In genomic region chr17:28036813-28037756, GRCm38 (mm10) we compare ENCODE assay signal across 10 mouse cellular contexts. TPM values are rescaled to one million over a fixed set of nuclear protein-coding genes. Genes with fewer than 3 reads are reported as not detected.
A peak's percentile ranks its signal among the peaks of the same experiment; 100 is the strongest.
DNase-seq lines count a peak whose midpoint lies in the region; TF ChIP-seq lines count a peak whose summit lies in the region.
"Had no signal": no experiment of that assay in that cellular context is flagged by ENCODE, and none has a peak within 500 bp of the region (broad histone marks: within the 10 kb centered on the region; RNA-seq: fewer than 3 reads in every experiment).

No protein-coding gene starts in this region.

- peaks cover 4% of the 10 kb centered on the region; the same call in 1 of the 2 replicates for H3K79me2 ChIP-seq in heart, adult 2 months (replicated peaks; ENCODE audit: control insufficient read depth, insufficient read depth, low read length)

- H3K36me3 ChIP-seq in heart, adult 2 months (ENCODE audit: control insufficient read depth, insufficient read depth, low read length), result peaks cover 4% of the 10 kb centered on the region; the same call in 1 of the 2 replicates
- H3K36me3 ChIP-seq in midbrain, embryonic 10.5 days, result peaks cover 24% of the 10 kb centered on the region

- DNase-seq in heart, adult 2 months, result no peak
- no peak for DNase-seq in heart, adult 9 months (ENCODE audit: low spot score in 2 of 2)
- peak; percentile 43 for DNase-seq in embryo, embryonic 10.5 days (ENCODE audit: low spot score)
- peak; percentile 38 to 49 for DNase-seq in frontal cortex, postnatal 14 days (ENCODE audit: low spot score in 2 of 2)
- no peak for DNase-seq in midbrain, embryonic 10.5 days (ENCODE audit: low spot score)
- no peak for DNase-seq in urinary bladder, adult 2 months (ENCODE audit: low spot score)
- no peak for DNase-seq in adrenal gland, postnatal 14 days
- DNase-seq in urinary bladder, postnatal 4 days (ENCODE audit: low spot score in 2 of 2), result no peak

- 73% methylated on average over 14 of the region's 14 CpGs for WGBS in heart, adult 2 months
- 78% methylated on average over 14 of the region's 14 CpGs for WGBS in midbrain, embryonic 10.5 days

- TF ChIP-seq POLR2A in heart, adult 2 months (IDR thresholded peaks at IDR 0.05; ENCODE audit: insufficient read depth, low read depth, low read length), result no peak

- H3K27me3 ChIP-seq in heart, adult 2 months (ENCODE audit: control insufficient read depth, insufficient read depth, low read length), result no peaks in the 10 kb centered on the region
- 0 out of 2 replicates have a peak, but pooled peaks cover 6% of the 10 kb centered on the region for H3K27me3 ChIP-seq in midbrain, embryonic 10.5 days (ENCODE audit: low read depth, poor library complexity, severe bottlenecking)
- H3K27me3 ChIP-seq: liver, embryonic 15.5 days had no signal

- H3K9me3 ChIP-seq in midbrain, embryonic 10.5 days (replicated peaks), result no peaks in the 10 kb centered on the region
- H3K9me3 ChIP-seq: liver, embryonic 15.5 days had no signal

- 0 out of 2 replicates have a peak, but pooled peaks have one; percentile 17 for TF ChIP-seq EP300 in heart, adult 2 months (IDR thresholded peaks at IDR 0.05; ENCODE audit: insufficient read depth, low read depth, low read length)

- H3K9ac ChIP-seq in heart, adult 2 months (ENCODE audit: low read depth, low read length), result no peak overlapping the region
- H3K9ac ChIP-seq: liver, embryonic 15.5 days had no signal

- no peak for TF ChIP-seq CTCF in heart, adult 2 months (IDR thresholded peaks at IDR 0.05)

- peaks cover 40% of the 10 kb centered on the region for H3K4me1 ChIP-seq in heart, adult 2 months (ENCODE audit: control insufficient read depth, insufficient read depth, low read length)
- H3K4me1 ChIP-seq in midbrain, embryonic 10.5 days, result peaks cover 70% of the 10 kb centered on the region

- intact Hi-C loops in heart, adult 2 months (cut with DNase I), result no loop called here

- no peak overlapping the region for H3K4me3 ChIP-seq in heart, adult 2 months
- no peak overlapping the region for H3K4me3 ChIP-seq in midbrain, embryonic 10.5 days
- H3K4me3 ChIP-seq: liver, embryonic 15.5 days had no signal

- H3K27ac ChIP-seq in heart, adult 2 months, result no peak overlapping the region; the same call in none of the 2 replicates
- H3K27ac ChIP-seq in midbrain, embryonic 10.5 days (replicated peaks), result peak overlapping the region; percentile 79
- H3K27ac ChIP-seq: liver, embryonic 15.5 days had no signal

RNA-seq across cellular contexts. Expression of gene Tcp11, which starts 43.4 kb away (rescaled TPM):
- total RNA-seq in heart, adult 2 months (2021), result not detected
- polyA plus RNA-seq in heart, adult 2 months (2012; rRNA removed), result 1.4 and 1.8 TPM in 2 replicates
- polyA plus RNA-seq in midbrain, embryonic 10.5 days (2016; fragmentation: Nextera tagmentation; extraction: Ambion mirVana), result 0.86 and 1.2 TPM in 2 replicates
- polyA plus RNA-seq in urinary bladder, adult 2 months (2012; rRNA removed), result 0.19 and 0.43 TPM in 2 replicates
- not detected in 2 replicates for total RNA-seq in adrenal gland, postnatal 14 days (2021)
- total RNA-seq: heart, postnatal 14 days had no signal

Comparison
In these comparisons a context has a peak if more than half of its experiments do, and no peak if none do; other contexts are left out.
1. DNase-seq: peak in embryo, embryonic 10.5 days (single experiment) and frontal cortex, postnatal 14 days (2 of 2); none in heart, adult 2 months (0 of 2), heart, adult 9 months (0 of 2), midbrain, embryonic 10.5 days (single experiment), urinary bladder, adult 2 months (single experiment), adrenal gland, postnatal 14 days (single experiment) and urinary bladder, postnatal 4 days (0 of 2).